Mouse (Mus musculus): ENCODE data around the gene Jaml.

Gene Jaml

GRCm38 (mm10) chr9:45125211-45125610 is 46.2 kb downstream of the Jaml start:
- no peak for DNase-seq

- no peak for DNase-seq
These were observed 48.0 kb downstream of the Jaml start for GRCm38 (mm10) chr9:45126941-45127340.

- DNase-seq = no peak
These were observed 51.1 kb downstream of the Jaml start for GRCm38 (mm10) chr9:45130119-45130518.

- DNase-seq = peak; percentile 85
These were observed 54.7 kb downstream of the Jaml start for GRCm38 (mm10) chr9:45133484-45134310.

GRCm38 (mm10) chr9:45136442-45137169 is 57.6 kb downstream of the Jaml start:
- DNase-seq = no peak

DNA sequence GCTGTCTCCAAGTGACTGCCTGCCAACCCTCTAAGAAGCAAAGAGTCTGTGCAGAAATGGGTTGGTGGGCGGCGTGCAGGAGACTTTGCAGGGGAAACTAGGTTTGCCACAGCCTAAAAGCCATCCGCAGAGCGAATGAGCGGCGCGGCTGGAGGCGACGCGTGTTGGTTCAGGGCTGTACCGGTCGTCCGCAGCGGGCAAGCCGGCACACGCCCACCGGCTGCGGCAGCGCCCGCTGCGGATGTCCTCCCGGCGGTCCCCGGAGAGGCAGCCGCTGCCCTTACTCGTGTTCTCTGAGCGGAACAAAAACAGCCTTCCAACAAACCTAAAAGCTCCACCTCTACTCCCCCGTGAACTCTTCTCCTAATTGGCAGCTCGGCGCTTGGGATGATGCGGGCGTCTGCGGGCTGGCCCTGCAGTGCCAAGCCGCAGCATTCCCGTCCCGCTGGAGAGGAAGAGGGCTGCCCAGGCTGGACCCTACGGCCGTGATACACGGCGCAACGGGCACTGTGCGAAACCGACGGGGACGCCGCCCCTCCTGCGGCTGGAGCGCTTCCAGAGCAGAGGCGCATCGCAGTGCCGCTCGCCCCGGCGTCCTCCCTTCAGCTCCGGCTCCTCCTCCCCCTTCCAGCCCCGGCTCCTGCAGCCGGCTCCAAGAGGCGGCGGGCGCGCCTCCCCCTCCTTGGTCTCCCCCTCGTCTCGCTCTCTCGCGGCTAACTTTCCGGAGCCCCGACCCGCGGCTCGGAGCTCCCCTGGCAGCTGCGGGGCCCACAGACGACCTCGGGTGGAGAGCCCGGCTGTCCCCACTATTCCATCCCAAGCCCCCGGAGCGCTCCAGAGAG is 59.4 kb downstream of the Jaml start, which contains the start of gene Scn4b:
Gene Scn4b (plus strand): TSS at position 205 of the 842 bp plus-strand sequence.
- DNase-seq = no peak

DNA sequence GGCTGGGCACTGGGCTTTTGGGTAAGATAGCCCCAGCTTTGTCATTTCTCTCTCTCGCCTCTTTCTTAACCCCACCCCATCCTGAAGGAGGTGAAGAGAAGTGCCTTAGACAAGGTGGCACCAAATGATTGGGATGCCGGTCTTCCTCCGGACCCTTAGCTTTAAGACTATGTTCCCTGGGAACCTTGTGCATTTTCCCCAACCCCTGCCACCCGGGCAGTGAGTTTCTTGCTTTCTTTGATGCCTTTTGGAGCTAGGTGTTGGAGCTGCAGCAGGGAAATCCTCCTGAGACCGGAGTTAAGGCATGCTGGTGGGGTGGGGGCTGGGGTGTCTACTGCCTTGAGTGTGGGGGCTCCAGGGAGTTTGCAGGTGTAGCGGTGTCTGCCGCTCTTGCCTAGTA is 60.1 kb downstream of the Jaml start:
- DNase-seq = no peak

- no peak for DNase-seq
These were observed 62.0 kb downstream of the Jaml start for GRCm38 (mm10) chr9:45140945-45141344.

DNA sequence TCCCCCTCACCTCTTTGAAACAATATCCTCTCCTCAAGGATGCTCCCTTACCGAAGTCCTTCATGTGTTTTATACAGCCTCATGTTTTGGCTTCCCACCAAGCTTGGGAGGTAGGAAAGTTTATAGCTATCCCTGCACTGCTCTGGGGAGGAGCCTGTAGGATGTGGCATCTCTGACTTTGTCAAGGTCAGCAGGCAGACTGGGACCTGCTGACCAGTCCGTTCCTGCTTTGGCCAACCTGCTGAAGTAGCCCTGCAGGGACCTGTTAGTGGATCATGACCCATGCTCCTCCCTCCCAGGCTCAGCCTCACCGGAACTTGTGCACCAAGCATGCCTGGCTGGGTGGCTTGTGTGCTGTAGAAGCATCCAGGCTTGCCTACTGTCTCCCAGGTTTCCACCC is 63.7 kb downstream of the Jaml start:
- no peak for DNase-seq

DNA sequence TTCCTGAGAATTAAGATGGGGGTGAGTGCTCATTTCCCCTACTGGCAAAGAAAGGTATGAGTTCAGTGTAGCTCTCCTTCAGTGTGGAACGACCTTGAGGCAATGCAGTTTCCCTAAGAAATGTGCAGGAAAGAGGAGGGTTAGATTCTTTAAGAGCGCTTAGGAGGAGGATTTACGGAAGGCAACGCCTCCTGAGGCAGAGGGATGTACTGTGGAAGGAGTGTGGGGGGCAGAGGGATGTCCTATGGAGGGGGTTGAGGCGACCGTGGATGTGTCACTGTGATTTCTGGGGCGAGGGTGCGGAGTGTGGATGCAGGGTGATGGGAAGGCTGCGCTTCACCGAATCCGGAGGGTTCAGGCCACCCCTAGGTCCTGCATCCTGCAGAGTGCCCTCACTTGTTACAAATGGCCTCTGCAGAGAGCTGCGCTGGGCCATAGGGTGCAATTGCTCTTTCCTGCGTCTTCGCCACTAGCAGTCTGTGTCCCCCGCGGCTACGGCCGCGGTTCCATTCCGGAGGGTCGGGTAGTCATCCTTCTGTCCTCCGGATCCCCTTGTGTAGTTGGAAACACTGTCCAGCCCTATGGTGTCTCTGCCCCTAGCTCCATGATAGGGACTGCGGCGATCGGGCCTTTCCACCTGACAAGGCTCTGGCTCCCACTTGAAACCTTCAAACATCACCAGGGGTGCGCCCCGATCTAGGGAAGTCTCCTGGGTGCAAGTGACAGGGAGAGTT is 66.7 kb downstream of the Jaml start:
- peak; percentile 35 for DNase-seq

DNA sequence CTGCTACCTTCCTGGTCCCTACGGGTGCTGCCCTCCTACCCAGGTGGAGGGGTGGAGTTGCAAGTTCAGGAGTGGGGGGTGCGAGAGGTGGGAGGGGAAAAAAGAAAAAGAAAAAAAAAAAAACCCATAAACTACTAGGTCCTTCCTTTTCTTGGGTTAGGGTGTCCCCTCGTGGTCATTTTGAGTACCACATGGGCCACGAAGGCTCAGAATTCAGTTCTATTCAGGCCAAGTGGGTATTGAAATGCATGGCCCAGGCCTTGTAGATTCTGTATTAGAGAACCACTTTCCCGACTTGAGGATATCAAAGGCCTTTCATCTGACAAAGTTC is 67.2 kb downstream of the Jaml start:
- peak; percentile 85 for DNase-seq

DNA sequence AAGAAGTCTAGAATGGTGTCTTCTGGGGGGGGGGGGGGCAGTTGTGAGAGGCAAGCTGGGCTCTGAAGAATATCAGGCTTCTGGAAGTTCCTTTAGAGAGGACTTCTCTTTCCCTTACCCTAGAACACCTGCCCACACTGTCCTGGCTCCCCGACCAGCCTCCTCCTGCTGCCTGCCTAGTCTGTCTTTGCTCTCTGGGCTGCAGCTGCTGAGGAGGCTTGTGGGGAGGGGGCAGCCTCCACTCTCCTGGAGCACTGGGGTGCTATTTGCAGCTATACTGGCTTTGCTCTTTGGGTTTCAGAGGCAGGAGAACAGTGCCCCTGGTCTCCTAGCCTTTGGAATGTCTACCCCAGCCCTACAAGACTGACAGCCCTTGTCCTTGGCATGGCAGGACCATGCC is 72.0 kb downstream of the Jaml start:
- no peak for DNase-seq

GRCm38 (mm10) chr9:45153361-45153760 is 74.4 kb downstream of the Jaml start:
- DNase-seq = no peak

All from cerebellum, adult 9-10 months (tissue).